Mouse (Mus musculus) kidney, adult 18-20 months (tissue): Measurements from ENCODE around the gene Lef1.

Experiments used
- DNase-seq: peaks from one replicate; pipeline ENCODE4 v3.0.0; 2021

The Lef1 gene

DNA sequence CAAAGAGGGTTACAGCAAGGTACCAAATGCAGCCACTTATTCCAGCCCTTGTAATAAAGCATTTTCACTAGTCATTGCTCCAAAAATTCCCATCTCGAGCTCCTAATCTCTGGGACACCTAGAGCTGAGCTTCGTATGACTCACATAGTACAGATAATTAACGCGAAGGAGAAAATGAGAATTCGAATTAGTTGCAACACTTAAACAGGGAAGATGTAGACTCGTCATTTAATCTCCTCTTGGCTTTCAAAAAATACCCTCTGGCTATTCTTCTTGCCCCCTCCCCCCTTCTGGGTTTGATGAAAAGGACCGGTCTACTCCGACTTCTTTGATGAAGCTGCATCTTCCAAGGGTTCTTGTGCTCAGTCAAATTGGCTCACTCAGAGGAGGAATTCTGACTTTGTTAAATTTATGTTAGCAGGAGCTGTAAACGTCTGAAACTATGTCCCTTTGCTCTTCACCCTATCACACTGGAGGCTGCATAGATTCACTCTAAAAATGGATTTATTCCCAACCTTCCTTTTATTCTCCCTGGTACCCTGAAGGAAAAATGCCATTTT is 2.1 kb upstream of the Lef1 start:
- no peak for DNase-seq

GRCm38 (mm10) chr3:131109066-131109685 is 1.1 kb upstream of the Lef1 start:
- no peak for DNase-seq

GRCm38 (mm10) chr3:131109686-131110070 is 593 bp upstream of the Lef1 start:
- DNase-seq = no peak

- DNase-seq = peak; percentile 29
Observed at GRCm38 (mm10) chr3:131111151-131111850, 1.0 kb downstream of the Lef1 start.

DNA sequence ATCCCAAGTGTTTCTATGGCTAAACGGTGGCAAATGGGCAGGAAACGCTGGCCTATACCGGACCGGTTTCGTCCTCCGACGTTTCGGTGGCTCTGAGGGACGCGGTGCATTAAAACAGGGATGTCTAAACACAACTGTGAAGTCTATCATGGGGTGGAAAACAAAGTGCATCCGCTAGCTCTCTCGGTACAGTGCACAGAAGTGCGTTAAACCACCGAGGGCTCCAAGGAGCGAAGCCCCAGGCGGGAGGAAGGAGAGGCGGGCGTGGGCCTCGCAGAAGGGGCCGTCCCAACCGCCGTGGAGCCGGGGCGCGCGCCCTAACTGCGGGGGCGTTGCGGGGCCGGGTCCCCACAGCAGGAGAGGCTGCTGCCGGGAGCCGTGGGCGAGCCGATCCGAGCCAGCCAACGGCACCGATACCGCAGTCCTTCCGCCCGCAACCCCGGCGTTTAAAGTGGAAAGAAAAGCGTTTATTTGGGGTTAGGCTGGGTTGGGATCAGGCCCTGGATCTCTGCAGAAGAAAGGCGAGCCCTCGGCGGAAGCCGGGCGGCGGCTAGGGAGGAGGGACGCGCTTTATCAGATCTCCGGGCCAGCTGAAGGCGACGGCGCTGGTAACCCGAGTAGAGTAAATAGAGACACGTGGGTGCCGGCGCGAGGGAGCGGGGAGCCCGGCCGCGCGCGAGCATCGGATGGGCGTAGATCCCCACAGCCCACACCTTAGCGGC is 1.7 kb downstream of the Lef1 start:
- DNase-seq = peak; percentile 32

DNA sequence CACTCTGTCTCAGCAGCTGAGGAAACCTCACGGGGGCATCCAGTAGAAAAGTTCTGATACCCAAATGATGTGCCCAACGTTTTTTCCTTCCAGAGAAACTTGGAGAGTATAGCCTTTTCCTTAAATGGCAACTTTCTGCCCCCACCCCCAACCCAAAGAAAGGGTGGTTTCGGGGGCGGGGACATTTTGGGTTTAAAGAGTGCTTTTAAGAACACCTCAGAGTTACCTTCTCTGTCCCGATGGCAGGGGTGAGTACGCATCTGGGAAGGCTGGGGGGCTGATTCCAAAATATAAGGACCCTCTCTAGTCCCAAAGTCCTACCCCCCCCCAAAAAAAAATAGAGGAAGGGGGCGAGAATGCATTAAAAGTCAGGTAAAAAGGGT is 2.3 kb downstream of the Lef1 start:
- no peak for DNase-seq

GRCm38 (mm10) chr3:131113029-131113428 is 2.8 kb downstream of the Lef1 start:
- DNase-seq = no peak

GRCm38 (mm10) chr3:131116116-131116515 is 5.8 kb downstream of the Lef1 start:
- no peak for DNase-seq

- no peak for DNase-seq
Observed at GRCm38 (mm10) chr3:131117352-131117751, 7.1 kb downstream of the Lef1 start.

DNA sequence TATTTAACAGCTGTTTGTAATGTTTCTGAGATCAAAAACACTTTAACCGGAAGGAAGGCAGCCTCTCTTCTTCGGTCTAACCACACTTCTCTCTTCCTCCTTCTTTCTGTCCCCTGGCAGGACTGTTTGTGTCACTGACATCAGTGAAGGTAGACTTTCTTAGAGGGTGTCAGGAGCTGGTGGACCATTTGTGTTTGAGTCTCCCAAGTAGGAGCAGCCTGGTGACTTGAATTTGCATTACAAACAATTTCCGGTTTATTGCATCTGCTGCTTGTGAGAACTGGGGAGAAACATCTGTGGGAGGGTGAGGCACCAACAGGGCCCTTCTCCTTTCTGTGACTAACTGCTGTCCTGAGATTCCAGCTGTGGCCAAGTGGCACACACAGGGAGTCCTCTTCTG is 7.6 kb downstream of the Lef1 start:
- DNase-seq = no peak

DNA sequence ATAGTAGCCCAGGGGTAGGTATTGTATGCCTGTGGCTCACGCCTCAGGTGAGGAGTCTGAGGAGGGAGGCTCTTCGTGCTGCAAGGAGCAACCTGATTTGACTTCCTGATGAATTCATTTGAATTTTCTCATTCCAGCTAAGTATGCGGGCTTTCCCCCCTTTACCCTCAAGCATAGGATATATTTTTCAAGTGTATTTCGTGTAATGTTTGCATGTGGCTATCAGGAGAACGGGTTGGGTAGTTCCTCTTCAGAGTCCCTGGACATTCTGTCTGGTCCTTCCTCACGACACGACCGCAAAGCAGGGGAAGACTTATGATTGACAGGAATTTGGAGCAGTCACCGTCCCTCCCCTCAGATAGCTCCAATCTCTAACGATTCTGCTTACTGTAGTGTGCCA is 9.2 kb downstream of the Lef1 start:
- DNase-seq = no peak

GRCm38 (mm10) chr3:131123501-131123900 is 13.2 kb downstream of the Lef1 start:
- DNase-seq = no peak

- DNase-seq = no peak
Observed at GRCm38 (mm10) chr3:131125873-131126272, 15.6 kb downstream of the Lef1 start.

GRCm38 (mm10) chr3:131126438-131126837 is 16.2 kb downstream of the Lef1 start:
- DNase-seq = no peak

DNA sequence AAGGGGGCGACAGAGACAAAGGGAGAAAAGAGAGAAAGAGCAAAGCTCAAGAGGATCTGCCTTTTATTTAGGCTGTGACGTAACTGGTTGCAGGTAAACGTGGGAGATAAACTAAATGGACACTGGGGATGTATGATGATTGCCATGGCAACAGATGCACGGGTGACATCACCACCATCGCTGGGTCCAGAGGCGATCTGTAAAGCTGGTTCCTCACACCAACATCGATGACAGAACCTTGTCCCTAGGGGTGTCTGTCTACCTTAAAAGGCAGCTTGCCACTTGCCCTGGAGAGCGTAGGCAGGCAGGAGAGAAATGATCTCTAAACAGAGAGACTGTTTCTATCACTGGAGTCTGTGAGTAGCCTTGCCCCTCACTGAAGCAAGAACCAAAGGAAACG is 23.7 kb downstream of the Lef1 start:
- DNase-seq = no peak

GRCm38 (mm10) chr3:131135434-131135833 is 25.2 kb downstream of the Lef1 start:
- DNase-seq = no peak

DNA sequence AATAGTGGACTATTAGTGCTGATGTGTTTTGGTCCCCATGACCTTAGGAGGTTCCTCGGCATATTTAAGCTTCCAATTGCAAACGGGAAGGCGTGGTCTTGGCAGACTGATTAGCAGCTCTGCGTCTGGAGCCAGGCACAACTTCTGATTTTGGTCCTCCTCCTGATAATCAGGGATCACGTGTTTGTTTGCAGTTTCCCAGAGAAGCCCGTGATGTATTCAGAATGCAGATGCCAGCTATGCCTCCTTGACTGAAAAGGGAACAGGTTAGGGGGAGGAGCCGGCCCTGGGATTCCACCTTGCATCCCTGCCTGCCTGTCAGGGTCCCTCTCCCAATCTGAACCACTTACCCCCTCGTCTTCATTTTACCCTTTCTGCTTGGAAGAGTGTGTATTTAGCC is 26.2 kb downstream of the Lef1 start:
- no peak for DNase-seq

- no peak for DNase-seq
Observed at GRCm38 (mm10) chr3:131137119-131137781, 27.0 kb downstream of the Lef1 start.

DNA sequence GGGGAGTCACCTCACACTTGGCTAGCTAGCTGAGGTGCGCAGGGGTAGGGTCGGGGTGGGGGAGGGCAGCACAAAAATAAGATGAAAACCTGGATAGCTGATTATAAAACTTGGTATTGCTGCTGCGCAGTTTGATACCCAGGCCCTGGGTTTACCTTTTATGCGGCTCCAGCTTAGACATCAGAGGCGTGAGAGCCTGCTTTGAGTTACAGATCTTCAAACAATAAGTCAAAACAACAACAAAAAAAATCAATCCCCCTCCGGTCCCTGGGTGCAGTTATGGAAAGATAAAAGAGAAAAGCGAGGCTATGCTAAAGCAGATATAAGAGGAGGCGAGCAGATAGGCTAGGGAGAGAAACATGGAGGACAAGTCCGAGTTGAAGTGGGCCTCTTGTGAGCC is 28.0 kb downstream of the Lef1 start:
- DNase-seq = no peak

GRCm38 (mm10) chr3:131138797-131139196 is 28.5 kb downstream of the Lef1 start:
- DNase-seq = no peak

DNA sequence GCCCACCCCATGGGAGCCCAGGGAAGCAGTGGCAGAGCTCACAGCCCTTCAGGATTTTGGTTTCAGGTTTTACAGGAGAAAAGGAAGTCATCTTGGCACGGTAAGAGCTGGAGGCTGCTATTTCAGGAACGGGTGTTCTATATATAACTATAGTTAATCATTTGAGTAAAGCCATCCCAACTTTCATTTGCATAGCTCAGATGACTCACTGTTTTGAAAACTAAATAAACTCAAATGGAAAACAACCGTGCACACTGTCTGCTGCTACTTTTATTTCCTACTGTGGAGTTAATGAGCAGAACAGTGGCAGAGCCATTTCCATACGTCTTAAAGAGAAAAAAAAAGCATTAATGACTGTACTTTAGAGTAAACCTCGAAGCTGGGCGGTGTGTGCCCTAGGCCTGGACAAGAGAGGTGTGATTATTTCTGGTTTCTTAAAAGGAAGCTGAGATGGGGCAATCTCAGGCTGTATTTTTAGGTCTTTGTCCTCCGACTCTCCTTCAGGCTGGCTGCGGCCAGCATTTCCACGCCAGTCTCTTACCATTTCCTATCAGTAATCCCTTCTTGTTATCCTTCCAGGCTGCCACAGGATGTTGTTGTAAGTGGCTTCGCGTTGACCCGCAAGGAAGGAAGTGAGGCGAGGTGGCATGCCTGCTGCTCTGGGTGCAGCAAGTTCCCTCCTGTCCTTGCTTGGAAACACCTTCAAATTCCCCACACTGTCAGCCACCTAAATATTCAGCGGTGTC is 29.2 kb downstream of the Lef1 start:
- peak; percentile 3 for DNase-seq

DNA sequence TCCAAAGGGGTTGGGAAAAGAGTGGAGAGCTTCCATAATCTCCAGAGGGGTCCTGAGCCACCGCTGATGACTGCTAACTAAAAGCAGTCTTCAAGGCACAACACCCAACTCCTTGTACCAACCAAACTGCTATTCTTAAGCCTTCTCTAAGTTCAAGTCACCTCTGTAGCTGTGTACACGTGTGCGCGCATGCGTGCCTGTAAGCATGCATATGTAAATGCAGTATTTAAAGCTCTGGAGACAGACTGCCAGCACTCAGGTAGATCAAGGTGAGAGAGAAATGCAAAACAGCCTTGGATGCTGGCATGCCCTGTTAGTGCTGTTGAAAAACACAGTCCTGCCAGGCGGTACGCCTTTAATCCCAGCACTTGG is 29.8 kb downstream of the Lef1 start:
- DNase-seq = no peak

- DNase-seq = no peak
Observed at GRCm38 (mm10) chr3:131141546-131141945, 31.3 kb downstream of the Lef1 start.
